Comparison of ENCODE assay signal across 19 mouse cellular contexts in genomic region chr2:71865022-71865421, GRCm38 (mm10). TPM values are rescaled to one million over a fixed set of nuclear protein-coding genes. Genes with fewer than 3 reads are reported as not detected.
A peak's percentile ranks its signal among the peaks of the same experiment; 100 is the strongest.
DNase-seq lines count a peak whose midpoint lies in the region; ATAC-seq and TF ChIP-seq lines count a peak whose summit lies in the region.
"Had no signal": no experiment of that assay in that cellular context is flagged by ENCODE, and none has a peak within 500 bp of the region (broad histone marks: within the 10 kb centered on the region; RNA-seq: fewer than 3 reads in every experiment).

No protein-coding gene starts in this region.

- in situ Hi-C loops in ES-E14 (cut with MboI; ENCODE audit: low sequenced_read_pairs in 2 of 2, unreplicated experiment in 2 of 2): no loop called here

- ATAC-seq in hindbrain, embryonic 12.5 days (ENCODE audit: low FRiP score): no peak
- ATAC-seq: hindbrain, postnatal 0 days had no signal

- H3K4me3 ChIP-seq in ES-E14 (ENCODE audit: insufficient read depth in 1 of 2, low read depth in 1 of 2, low read length in 2 of 2, poor library complexity in 1 of 2, severe bottlenecking in 1 of 2): no peak overlapping the region
- H3K4me3 ChIP-seq in hindbrain, embryonic 12.5 days: no peak overlapping the region
- H3K4me3 ChIP-seq: embryonic facial prominence, embryonic 13.5 days; forebrain, embryonic 12.5 days; heart, adult 2 months; liver, embryonic 15.5 days; neural tube, embryonic 13.5 days; stomach, embryonic 15.5 days had no signal

- H3K4me1 ChIP-seq in ES-E14 (ENCODE audit: control insufficient read depth in 2 of 2, insufficient read depth in 2 of 2, low read length in 2 of 2, poor library complexity in 1 of 2): peaks cover 21% of the 10 kb centered on the region in 2 experiments
- H3K4me1 ChIP-seq in hindbrain, embryonic 12.5 days: no peaks in the 10 kb centered on the region
- H3K4me1 ChIP-seq: embryonic facial prominence, embryonic 13.5 days; forebrain, embryonic 12.5 days; neural tube, embryonic 13.5 days; stomach, embryonic 15.5 days had no signal

- H3K36me3 ChIP-seq in ES-E14 (ENCODE audit: control insufficient read depth, insufficient read depth, low read length, poor library complexity, severe bottlenecking): no peaks in the 10 kb centered on the region
- H3K36me3 ChIP-seq in hindbrain, embryonic 12.5 days: no peaks in the 10 kb centered on the region
- H3K36me3 ChIP-seq: embryonic facial prominence, embryonic 13.5 days; forebrain, embryonic 12.5 days; liver, embryonic 15.5 days; neural tube, embryonic 13.5 days; stomach, embryonic 15.5 days had no signal

- no peak for DNase-seq in ES-E14 (ENCODE audit: low read depth, low spot score)
- DNase-seq in brain, embryonic 14.5 days (ENCODE audit: low read depth): peak; percentile 55
- peak; percentile 80 to 84 for DNase-seq in layer of hippocampus, adult 8-10 months (ENCODE audit: low spot score in 2 of 2)
- DNase-seq in right cerebral cortex, adult 18-20 months: peak; percentile 86
- DNase-seq in urinary bladder, adult 18-20 months (ENCODE audit: low spot score in 2 of 2): no peak
- no peak for DNase-seq in kidney, adult 8-10 months
- DNase-seq: adrenal gland, postnatal 36 days; cerebellum, adult 8-10 months; heart, adult 2 months; heart, postnatal 10 days; lung, postnatal 36 days; midbrain, embryonic 14.5 days had no signal

- no peaks in the 10 kb centered on the region for H3K9me3 ChIP-seq in ES-E14 (ENCODE audit: control insufficient read depth, insufficient read depth, low read depth, low read length)
- H3K9me3 ChIP-seq in hindbrain, embryonic 12.5 days (replicated peaks): no peaks in the 10 kb centered on the region
- H3K9me3 ChIP-seq: embryonic facial prominence, embryonic 13.5 days; forebrain, embryonic 12.5 days; liver, embryonic 15.5 days; neural tube, embryonic 13.5 days; stomach, embryonic 15.5 days had no signal

- H3K27ac ChIP-seq in ES-E14 (ENCODE audit: insufficient read depth, low read depth, low read length, poor library complexity, severe bottlenecking): peak overlapping the region; percentile 82; the same call in 1 of the 2 replicates
- H3K27ac ChIP-seq in hindbrain, embryonic 12.5 days: no peak overlapping the region
- H3K27ac ChIP-seq: embryonic facial prominence, embryonic 13.5 days; forebrain, embryonic 12.5 days; hindbrain, postnatal 0 days; liver, embryonic 15.5 days; neural tube, embryonic 13.5 days; stomach, embryonic 15.5 days had no signal

- TF ChIP-seq CTCF in brain, embryonic 14.5 days (IDR thresholded peaks at IDR 0.05; ENCODE audit: borderline replicate concordance, extremely low read depth, insufficient read depth, insufficient read length): no peak

- H3K27me3 ChIP-seq in hindbrain, embryonic 12.5 days: no peaks in the 10 kb centered on the region
- H3K27me3 ChIP-seq: embryonic facial prominence, embryonic 13.5 days; forebrain, embryonic 12.5 days; liver, embryonic 15.5 days; neural tube, embryonic 13.5 days; stomach, embryonic 15.5 days had no signal

- no peak overlapping the region for H3K4me2 ChIP-seq in hindbrain, embryonic 12.5 days (replicated peaks)
- H3K4me2 ChIP-seq: embryonic facial prominence, embryonic 13.5 days; forebrain, embryonic 12.5 days; liver, embryonic 15.5 days; neural tube, embryonic 13.5 days; stomach, embryonic 15.5 days had no signal

- WGBS in hindbrain, embryonic 12.5 days: 81% methylated on average over 3 of the region's 3 CpGs

- H3K9ac ChIP-seq in ES-E14 (ENCODE audit: insufficient read depth, low read depth, low read length, poor library complexity, severe bottlenecking): peak overlapping the region; percentile 26; the same call in 1 of the 2 replicates
- H3K9ac ChIP-seq in hindbrain, embryonic 12.5 days: no peak overlapping the region
- H3K9ac ChIP-seq: embryonic facial prominence, embryonic 13.5 days; forebrain, embryonic 12.5 days; liver, embryonic 15.5 days; neural tube, embryonic 13.5 days; stomach, embryonic 15.5 days had no signal

- TF ChIP-seq POLR2A in brain, embryonic 14.5 days (IDR thresholded peaks at IDR 0.05; ENCODE audit: borderline replicate concordance, extremely low read depth, insufficient read depth, insufficient read length, poor library complexity, severe bottlenecking): no peak

TF ChIP-seq in ES-E14, 5 proteins besides CTCF, POLR2A, EP300 and RAD21:
- TF ChIP-seq CHD2 (IDR thresholded peaks at IDR 0.05; ENCODE audit: low read depth, low read length): no peak
- no peak for TF ChIP-seq ZNF384 (IDR thresholded peaks at IDR 0.05; ENCODE audit: low read depth, low read length)
- no peak for TF ChIP-seq ZC3H11A (IDR thresholded peaks at IDR 0.05; ENCODE audit: borderline replicate concordance, low read depth, low read length)
- no peak for TF ChIP-seq HCFC1 (IDR thresholded peaks at IDR 0.05; ENCODE audit: borderline replicate concordance, insufficient read depth, low read length)
- no peak for TF ChIP-seq MAFK (IDR thresholded peaks at IDR 0.05; ENCODE audit: insufficient read depth, low read depth, low read length)

RNA-seq across cellular contexts. Expression of gene Pdk1, which starts 8.0 kb away (rescaled TPM):
- total RNA-seq in ES-E14 (2012; rRNA removed): 54.9 and 97.8 TPM in 2 replicates
- 11.4 and 14.1 TPM in 2 replicates for polyA plus RNA-seq in brain, embryonic 14.5 days (2012; rRNA removed)
- total RNA-seq in layer of hippocampus, adult 8-10 months (2022): 10 to 100 TPM; 41.2 to 50.9 (median 47.0) TPM
- 28.9 and 33.4 TPM in 2 replicates for polyA plus RNA-seq in hindbrain, embryonic 12.5 days (2016; fragmentation: Nextera tagmentation; extraction: Ambion mirVana)

Comparison
In these comparisons a context has a peak if more than half of its experiments do, and no peak if none do; other contexts are left out.
1. DNase-seq: peak in brain, embryonic 14.5 days (single experiment), layer of hippocampus, adult 8-10 months (2 of 2) and right cerebral cortex, adult 18-20 months (single experiment); none in ES-E14 (single experiment), urinary bladder, adult 18-20 months (0 of 2) and kidney, adult 8-10 months (0 of 2).